Mouse (Mus musculus) G1E (cell line): ENCODE data around the gene Plp2.

ENCODE experiments used
- CTCF ChIP-seq: IDR thresholded peaks from 2 replicates; pipeline ENCODE4 v1.5.1; 2012; ENCODE audit warnings: low read depth, low read length, inconsistent platforms, mixed read lengths
- GATA1 ChIP-seq: IDR thresholded peaks from 2 replicates; pipeline ENCODE4 v1.6.1; 2012; ENCODE audit warnings: borderline replicate concordance, low read length, inconsistent platforms, mixed read lengths
- GATA2 ChIP-seq: IDR thresholded peaks from 2 replicates; pipeline ENCODE4 v1.6.1; 2012; ENCODE audit warnings: low read depth, low read length, inconsistent platforms, borderline replicate concordance
- POLR2AphosphoS5 ChIP-seq: IDR thresholded peaks from 2 replicates; pipeline ENCODE4 v1.6.1; 2012; ENCODE audit warnings: low read depth, low read length, inconsistent platforms; ENCODE audit not compliant: insufficient replicate concordance

DNA sequence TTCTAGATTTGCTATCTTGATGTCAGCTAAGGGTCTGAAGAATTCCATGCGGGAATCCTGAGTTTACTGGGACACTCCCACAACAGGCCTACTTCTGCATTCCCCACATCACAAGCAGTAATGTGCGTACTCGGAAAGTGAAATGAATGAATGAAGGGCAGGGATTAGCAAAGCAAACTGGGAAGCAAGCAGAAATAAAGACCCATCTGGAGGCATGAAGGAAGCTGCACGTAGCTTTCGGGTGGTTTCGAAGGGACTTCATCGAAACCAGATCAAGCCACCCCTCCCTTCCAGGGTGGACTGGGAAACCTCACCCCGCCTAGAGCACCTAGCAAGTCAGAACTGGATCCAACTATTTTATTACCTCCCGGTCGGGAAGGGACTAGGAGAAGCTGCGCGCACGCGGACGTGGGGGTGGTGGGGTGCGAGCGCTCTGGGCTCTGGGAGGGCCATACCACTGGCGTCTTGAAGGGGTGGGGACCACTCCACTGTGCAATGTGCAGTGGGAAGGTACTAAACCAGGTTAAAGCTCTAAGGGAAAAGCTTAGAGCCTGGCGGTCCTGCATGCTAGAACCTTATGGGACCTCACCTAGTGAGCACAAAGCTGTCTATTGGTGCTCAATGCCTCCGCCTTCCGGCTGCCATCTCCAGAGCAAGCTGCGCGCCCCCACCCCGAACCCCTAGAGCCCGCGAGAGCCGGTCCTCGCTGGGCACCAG lies 3.3 kb upstream of the Plp2 start:
- TF ChIP-seq CTCF (no peak), GATA1 (no peak), POLR2AphosphoS5 (no peak), GATA2 (no peak)
